Mouse (Mus musculus) hindbrain, postnatal 0 days (tissue): ENCODE data around the gene Sparcl1. TPM values are rescaled to one million over a fixed set of nuclear protein-coding genes. Genes with fewer than 3 reads are reported as not detected.

Source experiments
- ATAC-seq: fragments of 200-750 bp; cut with Nextera tagmentation; 2 replicates; pipeline ENCODE4 v1.8.0; 2017; ENCODE audit warnings: mild to moderate bottlenecking, moderate TSS enrichment, moderate library complexity
- DNase-seq: peaks from one replicate; pipeline ENCODE4 v3.0.0-alpha.2; 2015; ENCODE audit warnings: low spot score
- H3K27ac ChIP-seq: fragments of 300-500 bp; sonication (generic); 2 replicates; pipeline ENCODE4 v1.5.1; 2014; ENCODE audit warnings: mild to moderate bottlenecking
- H3K27me3 ChIP-seq: fragments of 300-500 bp; sonication (generic); 2 replicates; pipeline ENCODE4 v1.6.1; 2014; ENCODE audit warnings: low read length, mixed read lengths; ENCODE audit not compliant: insufficient read depth
- H3K36me3 ChIP-seq: fragments of 300-500 bp; sonication (generic); 2 replicates; pipeline ENCODE4 v1.6.1; 2014; ENCODE audit warnings: low read length, mixed read lengths; ENCODE audit not compliant: insufficient read depth
- H3K4me1 ChIP-seq: fragments of 300-500 bp; sonication (generic); 2 replicates; pipeline ENCODE4 v1.6.1; 2014; ENCODE audit warnings: antibody characterized with exemption, low read length, mixed read lengths; ENCODE audit not compliant: insufficient read depth
- H3K4me2 ChIP-seq: fragments of 300-500 bp; sonication (generic); 2 replicates; pipeline ENCODE4 v1.6.1; 2014; ENCODE audit warnings: low read depth, mild to moderate bottlenecking, low read length, moderate library complexity, mixed read lengths
- H3K4me3 ChIP-seq: fragments of 300-500 bp; sonication (generic); 2 replicates; pipeline ENCODE4 v1.5.1; 2014; ENCODE audit warnings: low read length
- H3K9ac ChIP-seq: fragments of 300-500 bp; sonication (generic); replicated peaks from 2 replicates; pipeline ENCODE4 v1.6.1; 2014; ENCODE audit warnings: mild to moderate bottlenecking, low read length, moderate library complexity, mixed read lengths
- H3K9me3 ChIP-seq: fragments of 300-500 bp; sonication (generic); 2 replicates; pipeline ENCODE4 v1.6.1; 2016; ENCODE audit warnings: low read length, mixed read lengths
- CTCF ChIP-seq: IDR thresholded peaks from 2 replicates; pipeline ENCODE4 v1.5.1; 2016; ENCODE audit warnings: antibody characterized with exemption, control low read depth, low read depth
- WGBS: fragments of 180-500 bp; shearing (Covaris S2); extraction: QIAGEN DNeasy Blood & Tissue Kit; methylation state at CpG from one replicate; pipeline ENCODE4 v1.1.7; 2014; 5-methylcytosine and 5-hydroxymethylcytosine counted together
- polyA plus RNA-seq: library from polyadenylated mRNA; unstranded; fragments of >200 nt; fragmentation: Nextera tagmentation; extraction: Ambion mirVana; gene quantifications from 2 replicates; pipeline ENCODE4 v1.2.1, GENCODE M21; 2015
- total RNA-seq: library from RNA; depleted of rRNA; stranded (reverse); fragments of >200 nt; gene quantifications from 2 replicates; pipeline ENCODE4 v1.2.3, GENCODE M21; 2014

Sparcl1 gene
- total and polyA plus RNA-seq, 2 experiments from 2014 or later: 660 to 782 TPM

- Histone ChIP-seq H3K27ac (no peak overlapping the region), H3K36me3 (no peaks in the 10 kb centered on the region), H3K9ac (no peak overlapping the region), H3K4me3 (no peak overlapping the region), H3K27me3 (no peaks in the 10 kb centered on the region), H3K4me1 (0 out of 2 replicates have a peak, but pooled peaks cover 8% of the 10 kb centered on the region), H3K9me3 (no peaks in the 10 kb centered on the region), H3K4me2 (no peak overlapping the region)
- WGBS: 57% methylated on average over 4 of the region's 4 CpGs
- DNase-seq (no peak), ATAC-seq (no peak)
- no peak for TF ChIP-seq CTCF
These were observed 42.5 kb downstream of the Sparcl1 start for GRCm38 (mm10) chr5:104071048-104071447.

GRCm38 (mm10) chr5:104068751-104069150, 44.8 kb downstream of the Sparcl1 start:
- TF ChIP-seq CTCF: peak; percentile 76
- H3K27ac ChIP-seq: no peak overlapping the region
- no peak; the same call in 1 of the 2 replicates for ATAC-seq
- WGBS: 79% methylated on average over 7 of the region's 7 CpGs
- DNase-seq: peak; percentile 44
- H3K4me3 ChIP-seq: no peak overlapping the region
- H3K9me3 ChIP-seq: no peaks in the 10 kb centered on the region
- 0 out of 2 replicates have a peak, but pooled peaks cover 8% of the 10 kb centered on the region for H3K4me1 ChIP-seq
- H3K4me2 ChIP-seq: no peak overlapping the region
- H3K27me3 ChIP-seq: no peaks in the 10 kb centered on the region
- H3K9ac ChIP-seq: no peak overlapping the region
- H3K36me3 ChIP-seq: peaks cover 4% of the 10 kb centered on the region; the same call in 1 of the 2 replicates

- 87% methylated on average over 11 of the region's 11 CpGs for WGBS
- Histone ChIP-seq H3K36me3 (peaks cover 12% of the 10 kb centered on the region; the same call in 1 of the 2 replicates), H3K27ac (peak overlapping the region; percentile 27; the same call in 1 of the 2 replicates), H3K9me3 (no peaks in the 10 kb centered on the region), H3K9ac (no peak overlapping the region), H3K4me1 (no peaks in the 10 kb centered on the region), H3K4me3 (no peak overlapping the region), H3K4me2 (no peak overlapping the region), H3K27me3 (no peaks in the 10 kb centered on the region)
- ATAC-seq (no peak), DNase-seq (no peak)
- no peak for TF ChIP-seq CTCF
These were observed 50.6 kb downstream of the Sparcl1 start for GRCm38 (mm10) chr5:104062773-104063551.

- Histone ChIP-seq H3K4me2 (no peak overlapping the region), H3K4me3 (no peak overlapping the region), H3K36me3 (peaks cover 12% of the 10 kb centered on the region; the same call in 1 of the 2 replicates), H3K4me1 (no peaks in the 10 kb centered on the region), H3K27ac (peak overlapping the region; percentile 67), H3K27me3 (no peaks in the 10 kb centered on the region), H3K9me3 (no peaks in the 10 kb centered on the region), H3K9ac (no peak overlapping the region)
- ATAC-seq (peak; percentile 85), DNase-seq (peak; percentile 48)
- 76% methylated on average over 13 of the region's 13 CpGs for WGBS
- TF ChIP-seq CTCF: no peak
These were observed 51.4 kb downstream of the Sparcl1 start for GRCm38 (mm10) chr5:104061936-104062772.

- 61% methylated on average over 5 of the region's 5 CpGs for WGBS
- no peak overlapping the region for H3K4me3 ChIP-seq
- no peak overlapping the region for H3K9ac ChIP-seq
- no peak for TF ChIP-seq CTCF
- H3K27ac ChIP-seq: no peak overlapping the region
- ATAC-seq: no peak
- no peak overlapping the region for H3K4me2 ChIP-seq
- H3K36me3 ChIP-seq: peaks cover 12% of the 10 kb centered on the region; the same call in 1 of the 2 replicates
- no peaks in the 10 kb centered on the region for H3K9me3 ChIP-seq
- DNase-seq: peak; percentile 56
- no peaks in the 10 kb centered on the region for H3K27me3 ChIP-seq
- no peaks in the 10 kb centered on the region for H3K4me1 ChIP-seq
These were observed 53.1 kb downstream of the Sparcl1 start for GRCm38 (mm10) chr5:104060429-104060828.

- no peak overlapping the region for H3K4me3 ChIP-seq
- no peak for TF ChIP-seq CTCF
- H3K4me1 ChIP-seq: no peaks in the 10 kb centered on the region
- 0 out of 2 replicates have a peak overlapping the region, but pooled peaks have one; percentile 32 for H3K27ac ChIP-seq
- no peak for DNase-seq
- H3K9ac ChIP-seq: no peak overlapping the region
- WGBS: 82% methylated on average over 9 of the region's 9 CpGs
- ATAC-seq: no peak
- no peaks in the 10 kb centered on the region for H3K9me3 ChIP-seq
- peaks cover 8% of the 10 kb centered on the region; the same call in 1 of the 2 replicates for H3K36me3 ChIP-seq
- no peak overlapping the region for H3K4me2 ChIP-seq
- H3K27me3 ChIP-seq: no peaks in the 10 kb centered on the region
These were observed 53.9 kb downstream of the Sparcl1 start for GRCm38 (mm10) chr5:104059628-104060027.
